Mouse (Mus musculus): ENCODE results near the gene Mapk14. TPM values are rescaled to one million over a fixed set of nuclear protein-coding genes. Genes with fewer than 3 reads are reported as not detected.
"Not testable (repeated sequence)": the region's sequence is repeated elsewhere in the genome, so short reads cannot be mapped to it uniquely, and the experiment has no call there.

Gene Mapk14
- total RNA-seq, 2 experiments from 2014 or later, result 47.3 to 51.1 TPM

GRCm38 (mm10) chr17:28697290-28698195, 6.4 kb downstream of the Mapk14 start:
- peak; percentile 32 to 43 for DNase-seq
- intact Hi-C loops (cut with DNase I), result no loop called here

GRCm38 (mm10) chr17:28698245-28698644, 7.1 kb downstream of the Mapk14 start:
- no peak for DNase-seq
- intact Hi-C loops (cut with DNase I), result no loop called here

GRCm38 (mm10) chr17:28698672-28699071, 7.5 kb downstream of the Mapk14 start:
- DNase-seq, result no peak
- intact Hi-C loops (cut with DNase I), result no loop called here

GRCm38 (mm10) chr17:28699789-28700188, 8.7 kb downstream of the Mapk14 start:
- intact Hi-C loops (cut with DNase I), result no loop called here
- no peak for DNase-seq

DNA sequence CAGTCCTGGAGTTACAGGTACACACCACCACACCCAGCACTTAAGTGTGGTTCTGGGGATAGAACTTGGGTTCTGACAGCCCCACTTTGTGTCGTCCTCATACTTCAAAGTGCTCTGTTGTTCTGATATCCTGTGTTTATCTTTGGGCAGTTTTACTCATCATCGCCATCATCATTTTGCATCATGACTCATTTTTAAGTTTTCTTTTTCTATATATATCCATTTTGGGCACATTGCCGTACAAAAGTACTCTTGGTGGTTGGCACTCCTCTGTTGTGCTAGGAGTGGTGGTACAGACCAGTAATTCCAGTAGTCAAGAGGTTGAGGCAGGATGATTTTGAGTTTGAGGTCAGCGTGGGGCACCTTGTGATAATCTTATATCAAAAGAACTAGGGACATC, 10.0 kb downstream of the Mapk14 start:
- intact Hi-C loops (cut with DNase I), result no loop called here
- no peak for DNase-seq

- peak in 1 of 2 experiments; percentile 41 for DNase-seq
- intact Hi-C loops (cut with DNase I), result no loop called here
Observed at GRCm38 (mm10) chr17:28701737-28702136, 10.6 kb downstream of the Mapk14 start.

- peak in 1 of 2 experiments; percentile 20 for DNase-seq
- intact Hi-C loops (cut with DNase I), result no loop called here
Observed at GRCm38 (mm10) chr17:28702646-28703045, 11.5 kb downstream of the Mapk14 start.

GRCm38 (mm10) chr17:28706697-28707096, 15.6 kb downstream of the Mapk14 start:
- DNase-seq, result no peak
- intact Hi-C loops (cut with DNase I), result no loop called here

- no peak for DNase-seq
- intact Hi-C loops (cut with DNase I), result no loop called here
Observed at GRCm38 (mm10) chr17:28707136-28707627, 16.1 kb downstream of the Mapk14 start.

- intact Hi-C loops (cut with DNase I), result no loop called here
- DNase-seq, result no peak
Observed at GRCm38 (mm10) chr17:28707816-28708215, 16.7 kb downstream of the Mapk14 start.

DNA sequence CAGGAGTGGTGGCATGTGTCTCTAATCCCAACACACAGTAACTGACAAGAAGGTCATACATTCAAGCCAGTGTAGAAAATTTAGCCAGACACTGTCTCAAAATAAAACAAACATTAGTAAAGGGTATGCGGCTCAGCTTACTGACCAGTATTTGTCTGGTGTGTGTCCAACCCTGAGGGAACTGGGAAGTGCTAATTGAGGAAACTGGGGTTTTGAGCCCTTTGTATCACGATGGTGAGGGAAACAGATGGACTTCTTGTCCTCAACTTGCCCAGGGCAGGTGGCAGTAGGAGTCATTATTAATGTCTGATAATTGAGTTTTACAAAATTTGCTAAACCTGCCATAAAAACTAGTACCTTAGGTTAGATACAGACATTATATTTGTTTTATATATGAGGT, 17.9 kb downstream of the Mapk14 start:
- intact Hi-C loops (cut with DNase I), result no loop called here
- no peak for DNase-seq

GRCm38 (mm10) chr17:28709552-28710290, 18.6 kb downstream of the Mapk14 start:
- peak in 1 of 2 experiments; percentile 16 for DNase-seq
- intact Hi-C loops (cut with DNase I), result no loop called here

- DNase-seq, result no peak
- intact Hi-C loops (cut with DNase I), result no loop called here
Observed at GRCm38 (mm10) chr17:28710291-28710688, 19.2 kb downstream of the Mapk14 start.

- DNase-seq, result no peak
- intact Hi-C loops (cut with DNase I), result no loop called here
Observed at GRCm38 (mm10) chr17:28711237-28711636, 20.1 kb downstream of the Mapk14 start.

DNA sequence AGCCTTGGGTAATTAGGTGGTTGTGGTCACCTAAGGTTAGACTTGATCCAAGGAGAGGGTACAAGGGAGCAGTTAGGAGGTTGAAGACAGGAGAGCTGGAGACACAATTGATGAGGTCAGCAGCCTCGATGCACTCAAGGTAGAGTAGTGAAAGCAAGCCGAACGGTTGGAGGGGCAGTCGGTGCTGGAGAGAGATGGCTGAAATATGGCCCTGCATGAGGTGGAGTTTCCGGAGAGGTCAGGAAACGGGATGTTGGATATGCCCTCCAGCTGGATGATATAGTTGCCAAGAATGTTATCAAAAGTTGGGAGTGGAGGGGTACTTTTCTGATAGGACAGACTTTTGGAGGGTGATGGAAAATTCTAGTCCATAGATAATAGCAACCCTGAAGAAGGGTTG, 21.2 kb downstream of the Mapk14 start:
- peak; percentile 26 to 40 for DNase-seq
- intact Hi-C loops (cut with DNase I), result no loop called here

GRCm38 (mm10) chr17:28714006-28714405, 22.9 kb downstream of the Mapk14 start:
- DNase-seq, result no peak
- intact Hi-C loops (cut with DNase I), result no loop called here

DNA sequence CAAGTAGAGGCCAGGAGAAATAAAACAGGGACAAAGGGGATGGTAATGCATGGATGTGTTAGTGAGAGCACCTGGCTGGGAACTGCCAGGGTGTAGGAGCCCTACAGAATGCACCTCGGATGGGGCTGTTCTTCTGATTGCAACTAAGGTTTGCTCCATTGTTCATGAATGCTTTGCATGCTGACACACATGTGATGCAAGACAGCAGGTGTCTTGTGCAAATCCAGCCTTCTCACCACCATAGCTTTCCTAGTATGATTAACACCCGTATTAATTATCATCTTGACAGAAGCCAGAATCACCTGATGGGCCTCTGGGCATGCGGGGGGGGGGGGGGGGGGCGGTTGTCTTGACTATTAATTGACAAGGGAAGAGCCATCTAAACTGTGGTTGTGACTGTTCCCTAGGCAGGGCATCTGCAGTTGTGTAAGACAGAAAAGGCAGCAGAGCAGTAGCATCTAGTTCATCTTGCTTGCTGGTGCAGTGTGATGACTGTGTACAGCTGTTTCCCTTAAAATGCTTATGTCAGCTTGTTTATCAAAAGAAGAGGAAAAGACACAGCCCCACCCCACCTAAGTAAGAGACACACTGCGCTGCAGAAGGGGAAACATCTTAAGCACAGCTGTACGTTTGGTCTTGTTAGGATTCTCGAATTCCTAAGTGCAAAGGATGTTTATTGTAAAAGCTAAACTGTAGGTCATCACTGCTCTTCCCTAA, 24.9 kb downstream of the Mapk14 start:
- intact Hi-C loops (cut with DNase I), result no loop called here
- no peak for DNase-seq

GRCm38 (mm10) chr17:28717535-28717934, 26.4 kb downstream of the Mapk14 start:
- intact Hi-C loops (cut with DNase I), result no loop called here
- no peak for DNase-seq

DNA sequence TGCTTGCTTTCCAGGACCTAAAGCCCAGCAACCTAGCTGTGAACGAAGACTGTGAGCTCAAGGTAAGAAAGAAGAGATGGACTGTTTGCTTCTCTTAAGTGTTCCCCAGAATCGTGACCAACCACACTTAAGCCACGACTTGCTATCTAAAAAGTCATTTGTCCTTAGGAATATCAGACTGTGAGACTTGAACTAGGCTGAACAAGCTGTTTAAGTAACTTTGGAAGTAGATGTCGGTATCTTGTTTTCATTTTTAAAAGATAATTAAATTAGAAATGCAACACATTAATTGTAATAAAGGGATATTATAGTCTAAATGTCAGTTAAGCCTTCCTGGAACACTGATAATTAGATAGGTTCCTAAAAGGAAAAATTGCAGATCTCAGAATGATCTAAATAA, 34.7 kb downstream of the Mapk14 start, which contains the start of gene AC170998.1:
AC170998.1 (plus strand) TSS at position 301 of the 400 bp plus-strand sequence.
- DNase-seq, result no peak
- intact Hi-C loops (cut with DNase I), result no loop called here

DNA sequence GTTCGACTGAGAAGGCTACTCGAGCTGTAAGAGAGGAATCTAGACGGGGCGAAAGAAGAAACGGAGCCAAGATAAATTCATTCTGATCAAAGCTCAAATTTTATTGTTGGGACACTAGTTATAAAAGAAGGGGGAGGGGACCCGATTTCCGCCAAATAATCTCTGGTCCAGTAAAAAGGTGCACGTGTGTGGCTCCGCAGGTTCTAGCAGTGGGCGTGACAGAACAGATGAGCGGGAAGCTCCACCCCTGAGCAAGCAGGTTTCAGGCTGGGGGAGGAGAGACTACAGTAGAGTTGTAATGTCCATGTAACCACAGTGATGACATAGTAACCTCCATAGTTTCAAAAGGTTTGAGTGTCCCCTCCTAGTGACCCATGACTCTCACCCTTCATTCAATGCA, 36.4 kb downstream of the Mapk14 start:
- DNase-seq; intact Hi-C loops (cut with DNase I): not testable (repeated sequence)

Measured in heart, postnatal 10 days (tissue).